Mouse (Mus musculus) testis, adult 2 months (tissue): Measurements from ENCODE around the gene Grhpr.

Experiments used
- CTCF ChIP-seq: fragments of 200-500 bp; IDR thresholded peaks from 2 replicates; pipeline ENCODE4 v1.5.1; 2012; ENCODE audit warnings: low read depth, mild to moderate bottlenecking, inconsistent platforms, low read length, moderate library complexity; ENCODE audit not compliant: control insufficient read depth, insufficient read depth, insufficient replicate concordance
- POLR2A ChIP-seq: fragments of 200-500 bp; IDR thresholded peaks from 2 replicates; pipeline ENCODE4 v1.6.1; 2012; ENCODE audit warnings: low read depth, mild to moderate bottlenecking, inconsistent platforms, low read length, moderate library complexity; ENCODE audit not compliant: control insufficient read depth

- no peak for TF ChIP-seq CTCF
- TF ChIP-seq POLR2A: no peak
Measured at GRCm38 (mm10) chr4:45036048-45036447, 54.9 kb downstream of the Grhpr start.
